Mouse (Mus musculus): ENCODE results near the gene Gpr150. TPM values are rescaled to one million over a fixed set of nuclear protein-coding genes. Genes with fewer than 3 reads are reported as not detected.

Gpr150 gene
- under 1 TPM in 1 of 2 experiments, not detected in 1; 0.14 TPM for total RNA-seq (2021)

GRCm38 (mm10) chr13:76056896-76057266 is at the start of gene Gpr150:
TSS of gene Gpr150 (minus strand) at chr13:76056996.
- intact Hi-C loops (cut with DNase I) = loop anchor here (1.0 to 2.0 kb wide), 2 partner anchors 34 to 75 kb away; no protein-coding TSS in a partner anchor
- DNase-seq = no peak

- intact Hi-C loops (cut with DNase I) = no loop called here
- no peak for DNase-seq
These were observed 45.2 kb upstream of the Gpr150 start for GRCm38 (mm10) chr13:76101989-76102388.

- intact Hi-C loops (cut with DNase I) = loop anchor here (2.0 to 5.0 kb wide), 2 partner anchors 80 to 156 kb away; partner anchors contain the start of genes Rfesd and Rhobtb3
- peak; percentile 87 to 90 for DNase-seq
These were observed 41.9 kb upstream of the Gpr150 start, which contains the start of the genes Arsk and Ttc37 for GRCm38 (mm10) chr13:76098493-76099303. TSS of gene Arsk (minus strand) at chr13:76098660. TSS of gene Ttc37 (plus strand) at chr13:76098734.

GRCm38 (mm10) chr13:76098116-76098492 is 41.3 kb upstream of the Gpr150 start:
- DNase-seq = no peak

GRCm38 (mm10) chr13:76074323-76074722 is 17.5 kb upstream of the Gpr150 start:
- no peak for DNase-seq
- intact Hi-C loops (cut with DNase I) = no loop called here

More at GRCm38 (mm10) chr13:76098116-76098492, 41.3 kb upstream of the Gpr150 start:
- intact Hi-C loops (cut with DNase I) = loop anchor here (2.0 to 5.0 kb wide), 2 partner anchors 79 to 156 kb away; partner anchors contain the start of genes Rfesd and Rhobtb3

GRCm38 (mm10) chr13:76064363-76064945 is 7.7 kb upstream of the Gpr150 start:
- DNase-seq = no peak

GRCm38 (mm10) chr13:76063548-76063947 is 6.8 kb upstream of the Gpr150 start:
- intact Hi-C loops (cut with DNase I) = no loop called here
- DNase-seq = no peak

More at GRCm38 (mm10) chr13:76064363-76064945, 7.7 kb upstream of the Gpr150 start:
- intact Hi-C loops (cut with DNase I) = no loop called here

- intact Hi-C loops (cut with DNase I) = no loop called here
- DNase-seq = no peak
These were observed 5.8 kb upstream of the Gpr150 start for GRCm38 (mm10) chr13:76062569-76062968.

GRCm38 (mm10) chr13:76062126-76062525 is 5.3 kb upstream of the Gpr150 start:
- DNase-seq = no peak
- intact Hi-C loops (cut with DNase I) = no loop called here

- intact Hi-C loops (cut with DNase I) = no loop called here
- no peak for DNase-seq
These were observed 2.8 kb upstream of the Gpr150 start for GRCm38 (mm10) chr13:76059591-76059990.

- DNase-seq = no peak
- intact Hi-C loops (cut with DNase I) = loop anchor here (2.0 kb wide), 1 partner anchor 35 kb away; no protein-coding TSS in a partner anchor
These were observed 672 bp upstream of the Gpr150 start for GRCm38 (mm10) chr13:76057267-76058069.

- intact Hi-C loops (cut with DNase I) = loop anchor here (1.0 to 2.0 kb wide), 2 partner anchors 33 to 74 kb away; no protein-coding TSS in a partner anchor
These were observed 503 bp downstream of the Gpr150 start for GRCm38 (mm10) chr13:76056261-76056724.

GRCm38 (mm10) chr13:76055391-76056232 is 1.2 kb downstream of the Gpr150 start:
- intact Hi-C loops (cut with DNase I) = loop anchor here (1.0 to 2.0 kb wide), 2 partner anchors 33 to 73 kb away; no protein-coding TSS in a partner anchor
- peak; percentile 14 to 30 for DNase-seq

More at GRCm38 (mm10) chr13:76056261-76056724, 503 bp downstream of the Gpr150 start:
- peak; percentile 62 to 64 for DNase-seq

- no peak for DNase-seq
- intact Hi-C loops (cut with DNase I) = no loop called here
These were observed 11.8 kb downstream of the Gpr150 start for GRCm38 (mm10) chr13:76044971-76045370.

GRCm38 (mm10) chr13:76042455-76042854 is 14.3 kb downstream of the Gpr150 start:
- intact Hi-C loops (cut with DNase I) = no loop called here
- no peak for DNase-seq

- peak; percentile 12 to 14 for DNase-seq
- intact Hi-C loops (cut with DNase I) = loop anchor here (5.0 to 10.0 kb wide), 3 partner anchors 147 to 1170 kb away; no protein-coding TSS in a partner anchor
These were observed 32.2 kb downstream of the Gpr150 start for GRCm38 (mm10) chr13:76024588-76024987.

- DNase-seq = no peak
- intact Hi-C loops (cut with DNase I) = loop anchor here (2.0 to 10.0 kb wide), 4 partner anchors 35 to 1167 kb away; partner anchors contain the start of gene Gpr150
These were observed 35.0 kb downstream of the Gpr150 start for GRCm38 (mm10) chr13:76021782-76022181.

GRCm38 (mm10) chr13:76018844-76019400 is 37.9 kb downstream of the Gpr150 start:
- intact Hi-C loops (cut with DNase I) = loop anchor here (2.0 to 10.0 kb wide), 3 partner anchors 76 to 314 kb away; partner anchors contain the start of genes Arsk, Ell2, Rhobtb3 and Ttc37
- peak; percentile 10 for DNase-seq
